Mouse (Mus musculus): ENCODE measurements at regions not wholly inside any gene's neighbourhood (a gene's known extent, or its start where the extent isn't known, plus 50 kb on each side); places are given as distances from the start of the nearest gene placed in this dataset.

DNA sequence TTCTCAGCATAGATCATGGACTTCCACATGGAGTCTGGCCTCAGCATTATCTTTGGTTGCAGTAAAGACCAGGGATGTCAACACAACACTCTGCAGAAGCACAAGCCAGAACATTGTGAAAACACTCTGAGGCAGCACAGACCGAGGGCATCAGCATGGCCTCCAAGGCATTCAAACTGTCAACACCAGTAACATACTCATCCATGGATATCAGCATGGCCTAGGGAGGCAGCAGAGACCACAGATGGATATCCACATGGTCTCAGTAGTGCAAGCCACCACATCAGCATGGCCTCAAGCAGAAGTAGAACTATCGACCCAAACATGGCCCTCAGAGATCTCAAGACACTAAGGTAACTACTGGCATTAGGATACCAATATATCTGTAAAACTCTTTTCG, 935.8 kb downstream of the Slitrk1 start:
- no peak for DNase-seq (ENCODE audit: low spot score in 2 of 2)

DNA sequence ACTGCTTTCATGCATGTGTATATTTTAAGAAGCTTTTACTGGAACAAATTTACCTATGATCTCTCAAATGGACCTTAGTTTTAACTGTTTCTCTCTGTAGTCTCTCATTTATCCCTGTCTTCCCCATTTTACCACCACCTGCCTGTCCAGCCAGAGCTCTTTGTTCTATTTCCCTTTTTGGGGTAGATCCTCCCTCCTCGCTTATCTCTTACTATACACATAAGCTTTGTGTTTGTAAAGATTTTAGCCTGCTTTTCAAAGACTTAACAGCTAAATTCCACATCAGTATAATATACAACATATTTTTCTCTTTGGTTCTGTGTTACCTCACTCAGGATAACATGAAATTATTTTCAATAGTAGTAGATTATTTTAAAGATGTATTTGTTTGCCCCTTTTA, 961.9 kb downstream of the Slitrk1 start:
- no peak for DNase-seq (ENCODE audit: low spot score in 2 of 2)

DNA sequence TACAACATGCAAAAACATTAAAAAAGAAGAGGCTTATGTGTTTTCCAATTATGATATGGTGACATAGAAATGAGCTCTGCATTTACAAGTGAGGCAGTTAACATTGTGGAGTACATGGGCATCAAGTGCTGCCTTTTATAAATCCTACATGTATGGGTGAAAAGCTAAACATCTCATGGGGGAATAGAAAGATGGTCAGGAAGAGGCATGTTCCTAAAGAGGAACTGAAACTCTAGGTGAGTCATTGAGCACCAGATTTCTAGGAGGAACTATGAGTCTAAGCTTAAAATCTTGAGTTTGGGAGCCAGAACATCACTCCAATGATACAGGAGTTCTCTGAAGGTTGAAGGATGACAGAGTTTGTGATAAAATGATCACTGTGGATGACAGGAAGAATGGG, 1010.2 kb downstream of the Slitrk1 start:
- DNase-seq (ENCODE audit: low spot score in 2 of 2) = no peak

DNA sequence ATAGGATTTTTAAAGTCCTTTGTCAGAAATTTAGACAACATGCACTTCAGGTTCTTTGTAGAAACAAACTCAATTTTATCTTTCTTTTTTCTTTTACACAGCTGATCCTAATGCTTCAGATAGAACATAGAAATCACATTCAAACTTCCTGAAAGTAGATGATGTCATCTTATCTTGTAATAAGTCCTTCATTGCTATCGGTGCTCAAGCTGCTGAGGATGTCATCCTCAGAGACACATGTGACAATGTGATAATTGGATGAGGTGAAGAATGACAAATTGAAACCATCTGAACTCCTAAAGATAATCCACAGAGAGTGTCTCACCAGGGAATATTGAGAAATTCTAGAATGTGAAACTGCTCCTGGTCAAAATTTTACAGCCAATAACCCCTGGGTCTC, 1012.1 kb downstream of the Slitrk1 start:
- no peak for DNase-seq (ENCODE audit: low spot score in 2 of 2)

DNA sequence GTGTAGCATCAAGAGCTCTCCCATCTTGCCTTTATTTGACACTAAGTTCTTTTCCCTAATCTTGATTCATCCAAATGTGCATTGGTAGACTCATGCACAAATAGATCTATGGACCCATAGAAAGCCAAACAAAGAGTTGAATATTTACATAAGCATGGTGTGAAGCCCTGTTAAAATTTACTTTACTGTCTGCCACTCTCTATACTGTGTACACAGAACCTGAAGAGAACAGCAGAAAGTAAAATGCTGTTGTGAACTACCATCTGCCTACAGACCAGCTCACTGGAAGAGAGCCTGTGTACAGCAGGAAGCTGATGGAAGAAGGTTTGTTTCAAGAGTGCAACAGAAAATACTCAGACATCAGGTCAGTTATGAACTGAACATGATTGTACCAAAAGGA, 1053.1 kb downstream of the Slitrk1 start:
- DNase-seq (ENCODE audit: low spot score in 2 of 2) = no peak

DNA sequence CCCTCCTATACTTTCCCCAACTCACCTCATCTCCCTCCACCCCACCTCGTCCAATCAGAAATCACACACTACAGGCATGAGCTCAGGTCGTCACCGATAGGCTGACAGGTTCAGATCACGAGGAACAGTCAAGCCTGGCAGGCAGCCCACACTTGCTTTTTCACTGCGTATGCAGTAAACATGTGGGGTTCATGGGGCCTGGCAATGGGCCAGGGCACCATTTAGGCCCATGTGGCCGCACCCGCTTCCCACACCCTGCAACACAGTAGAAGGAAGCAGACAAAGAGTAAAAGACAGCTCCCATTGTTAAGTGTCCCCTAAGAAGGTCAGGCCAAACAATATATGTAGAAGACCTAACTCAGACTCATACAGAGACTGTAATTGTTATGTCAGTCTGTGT, 1064.3 kb downstream of the Slitrk1 start:
- DNase-seq (ENCODE audit: low spot score in 2 of 2) = no peak

DNA sequence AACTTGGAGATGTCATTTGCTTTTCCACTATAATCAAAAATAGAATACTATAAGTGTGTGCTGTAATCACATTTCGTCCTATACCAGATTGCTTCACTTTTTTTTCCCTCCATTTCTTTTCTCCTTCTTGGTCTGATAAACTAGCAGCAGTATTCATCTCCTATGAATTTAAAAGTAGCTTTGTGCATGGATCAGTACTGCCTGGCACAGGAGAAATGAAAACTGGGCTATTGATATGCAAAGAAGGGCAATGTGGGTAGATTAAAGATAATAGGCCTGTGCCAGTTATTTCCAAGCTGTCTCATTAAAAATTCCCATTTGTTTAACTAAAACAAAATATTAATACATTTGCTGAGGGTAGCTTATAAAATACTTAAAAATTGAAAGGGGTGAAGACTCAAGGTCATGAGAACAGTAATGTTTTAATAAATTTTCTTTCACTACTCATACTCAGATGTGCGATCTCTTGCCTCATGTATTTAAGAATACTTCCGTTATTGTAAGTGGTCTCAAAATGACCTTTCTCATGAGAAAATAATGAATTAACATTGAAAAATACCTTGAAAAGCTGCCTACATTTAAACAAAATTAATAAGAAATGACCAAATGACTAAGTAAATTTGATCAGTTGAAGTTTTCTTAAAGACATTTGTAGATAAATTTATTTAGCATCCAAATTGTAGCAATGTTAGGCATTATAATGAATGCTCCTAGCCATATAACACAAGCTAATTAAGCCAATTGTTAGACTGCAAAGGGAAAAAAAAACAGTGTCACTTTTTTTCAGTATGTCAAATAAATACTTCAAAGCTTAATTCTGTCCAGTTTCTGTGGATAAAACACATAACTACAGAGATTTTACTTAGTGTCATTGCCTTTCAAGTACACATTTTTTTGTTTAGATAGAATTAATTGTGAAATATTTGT, 1068.4 kb downstream of the Slitrk1 start:
- no peak for DNase-seq (ENCODE audit: low spot score in 2 of 2)

DNA sequence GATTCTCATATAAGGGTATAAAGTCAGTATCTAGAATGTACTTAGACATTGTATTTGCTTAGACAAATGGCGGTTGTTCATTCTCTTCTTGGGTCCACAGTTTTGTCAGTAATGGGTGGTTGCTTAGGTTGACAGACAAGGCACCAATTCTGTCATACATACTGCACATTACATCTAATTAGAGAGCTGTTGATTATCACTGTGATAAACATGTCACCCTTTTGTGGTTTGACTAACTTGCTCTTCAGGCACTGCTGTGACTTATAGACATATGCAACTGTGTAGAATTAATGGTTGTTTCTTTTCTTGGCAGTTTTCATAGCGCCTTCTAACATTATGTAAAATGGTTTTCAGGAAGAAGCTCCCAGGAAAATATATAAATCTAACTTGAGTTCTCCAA, 1069.4 kb downstream of the Slitrk1 start:
- no peak for DNase-seq (ENCODE audit: low spot score in 2 of 2)

DNA sequence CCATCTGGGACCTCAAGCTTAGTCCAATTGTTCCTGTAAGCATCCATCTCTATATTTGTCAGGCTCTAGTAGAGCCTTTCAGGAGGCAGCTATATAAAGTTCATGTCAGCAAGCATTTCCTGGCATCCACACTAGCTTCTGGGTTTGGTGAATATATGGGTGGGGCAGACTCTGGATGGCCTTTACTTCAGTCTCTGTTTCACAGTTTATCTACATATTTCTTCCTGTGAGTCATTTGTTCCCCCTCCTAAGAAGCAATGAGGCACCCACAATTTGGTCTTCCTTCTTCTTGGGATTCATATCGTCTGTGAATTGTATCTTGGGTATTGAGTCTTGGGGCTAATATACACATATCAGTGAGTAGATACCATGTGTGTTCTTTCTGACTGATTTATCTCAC, 1081.0 kb downstream of the Slitrk1 start:
- DNase-seq (ENCODE audit: low spot score in 2 of 2) = no peak

DNA sequence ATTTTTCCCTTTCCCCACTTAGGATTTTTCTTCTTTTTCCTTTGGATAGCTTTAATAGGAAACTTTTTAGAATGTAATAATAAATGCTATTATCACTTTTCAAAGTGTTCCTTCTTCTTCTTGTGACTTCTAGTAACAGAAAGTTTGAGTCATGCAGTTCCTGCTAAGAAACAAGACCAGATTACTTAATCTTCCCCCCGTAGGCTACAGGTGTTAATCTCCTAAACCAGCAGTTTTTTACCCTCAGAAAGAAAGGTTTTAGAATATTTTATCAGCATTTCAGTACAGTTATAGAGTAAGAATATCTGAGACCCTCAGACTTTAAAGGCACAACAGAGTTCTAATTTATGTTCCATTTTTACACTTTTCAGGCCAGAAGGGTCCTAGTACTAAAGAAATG, 1128.7 kb downstream of the Slitrk1 start:
- no peak for DNase-seq (ENCODE audit: low spot score in 2 of 2)

Data from right cerebral cortex, postnatal 10 days (tissue).